In the genomic region with DNA sequence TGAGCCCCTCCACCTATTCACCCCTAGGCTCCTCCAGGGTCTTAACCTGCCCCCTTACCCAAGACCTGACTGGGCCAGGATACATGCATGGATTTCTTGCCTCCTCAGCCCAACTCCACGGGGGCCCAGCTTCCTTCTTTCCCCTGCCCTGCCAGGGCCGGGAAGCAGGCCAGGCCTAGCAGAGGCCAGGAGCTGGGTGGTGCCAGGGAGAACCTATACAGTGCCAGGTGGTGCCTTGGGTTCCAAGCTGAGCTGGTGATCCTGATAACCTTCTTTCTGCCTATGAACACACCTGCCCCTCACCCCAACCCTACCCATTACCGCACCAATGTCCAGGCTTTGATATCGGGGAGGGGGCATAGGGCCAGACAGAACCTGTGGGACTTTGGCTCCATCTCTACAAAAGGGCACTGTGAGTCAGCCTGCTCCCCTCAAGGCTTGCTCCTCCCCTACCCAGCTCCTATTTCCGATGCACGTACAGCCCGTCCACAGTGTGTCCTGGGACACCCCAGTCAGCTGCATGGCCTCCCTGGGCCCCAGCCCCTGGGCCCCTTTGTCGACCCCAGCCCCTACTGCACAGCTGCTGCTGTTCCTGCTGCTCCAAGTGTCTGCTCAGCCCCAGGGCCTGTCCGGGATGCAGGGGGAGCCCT, we compare ENCODE assay signal across 8 mouse cellular contexts. TPM values are rescaled to one million over a fixed set of nuclear protein-coding genes. Genes with fewer than 3 reads are reported as not detected.
DNase-seq lines count a peak whose midpoint lies in the region; ATAC-seq and TF ChIP-seq lines count a peak whose summit lies in the region.

Car9 (plus strand) TSS at position 431 of the 650 bp plus-strand sequence.

- no peaks in the 10 kb centered on the region for H3K27me3 ChIP-seq in kidney, postnatal 0 days (ENCODE audit: insufficient read depth, low read length)
- H3K27me3 ChIP-seq in liver, embryonic 14.5 days (ENCODE audit: control insufficient read depth, insufficient read depth, low read length), result no peaks in the 10 kb centered on the region

- H3K4me3 ChIP-seq in kidney, postnatal 0 days (replicated peaks; ENCODE audit: low read depth, low read length), result 0 out of 2 replicates have a peak within 1 kb of the TSS, but pooled peaks have one; percentile 44
- H3K4me3 ChIP-seq in liver, embryonic 14.5 days (ENCODE audit: insufficient read depth in 1 of 2, low read depth in 2 of 2, low read length in 2 of 2), result no peak within 1 kb of the TSS

- H3K4me1 ChIP-seq in kidney, postnatal 0 days (replicated peaks; ENCODE audit: insufficient read depth, low read length), result peaks cover 14% of the 10 kb centered on the region; the same call in 1 of the 2 replicates
- H3K4me1 ChIP-seq in liver, embryonic 14.5 days (replicated peaks; ENCODE audit: control insufficient read depth in 2 of 2, insufficient read depth in 2 of 2, low read length in 1 of 2), result peaks cover 0 to 14% of the 10 kb centered on the region in 2 experiments; a peak in 2 of 4 replicates

- no peak for DNase-seq in kidney, postnatal 0 days (ENCODE audit: low spot score)
- DNase-seq in kidney, adult 11 months, result no peak
- peak; percentile 93 for DNase-seq in cerebellum, adult 11-12 months
- DNase-seq in gastrocnemius, postnatal 14 days, result peak; percentile 46
- no peak for DNase-seq in liver, embryonic 14.5 days (ENCODE audit: low read depth in 3 of 3, low spot score in 3 of 3)
- DNase-seq in spleen, adult 18-20 months, result no peak
- no peak for DNase-seq in left cerebral cortex, adult 11 months (ENCODE audit: low spot score)

- TF ChIP-seq EP300 in liver, embryonic 14.5 days (IDR thresholded peaks at IDR 0.05; ENCODE audit: low read depth), result no peak

- H3K9me3 ChIP-seq in kidney, postnatal 0 days (replicated peaks; ENCODE audit: low read length), result no peaks in the 10 kb centered on the region
- H3K9me3 ChIP-seq in liver, embryonic 14.5 days (ENCODE audit: control insufficient read depth, low read length), result no peaks in the 10 kb centered on the region

- ATAC-seq in kidney, postnatal 0 days (replicated peaks; ENCODE audit: low FRiP score, low read depth), result no peak
- ATAC-seq in liver, embryonic 14.5 days (ENCODE audit: insufficient read depth), result no peak
- no peak for ATAC-seq in inflammation-experienced regulatory T-cells, adult 6 months

- H3K4me2 ChIP-seq in kidney, postnatal 0 days (ENCODE audit: low read length), result peak within 1 kb of the TSS; percentile 85
- H3K4me2 ChIP-seq in liver, embryonic 14.5 days (ENCODE audit: low read depth), result peak within 1 kb of the TSS; percentile 71

- H3K27ac ChIP-seq in kidney, postnatal 0 days, result no peak within 1 kb of the TSS
- H3K27ac ChIP-seq in liver, embryonic 14.5 days, result no peak within 1 kb of the TSS

- no peak for TF ChIP-seq CTCF in kidney, postnatal 0 days (IDR thresholded peaks at IDR 0.05; ENCODE audit: low read depth)
- TF ChIP-seq CTCF in liver, embryonic 14.5 days (IDR thresholded peaks at IDR 0.05; ENCODE audit: low read depth), result no peak

- 51% methylated on average over 9 of the region's 9 CpGs for WGBS in kidney, postnatal 0 days
- WGBS in liver, embryonic 14.5 days (ENCODE audit: insufficient replicate concordance), result 62% methylated on average over 9 of the region's 9 CpGs

- intact Hi-C loops in gastrocnemius, postnatal 14 days (cut with DNase I; ENCODE audit: low total_unique reads), result no loop called here

- H3K36me3 ChIP-seq in kidney, postnatal 0 days (ENCODE audit: insufficient read depth, low read length), result no peaks in the 10 kb centered on the region
- no peaks in the 10 kb centered on the region for H3K36me3 ChIP-seq in liver, embryonic 14.5 days (replicated peaks; ENCODE audit: control insufficient read depth, insufficient read depth, low read depth)

- H3K9ac ChIP-seq in kidney, postnatal 0 days (ENCODE audit: low read depth, low read length), result no peak within 1 kb of the TSS
- H3K9ac ChIP-seq in liver, embryonic 14.5 days (replicated peaks), result no peak within 1 kb of the TSS

RNA-seq across cellular contexts. Expression of gene Car9, which starts in this region (rescaled TPM):
- polyA plus RNA-seq in kidney, postnatal 0 days (2015; fragmentation: Nextera tagmentation; extraction: Ambion mirVana), result 0.48 and 1.3 TPM in 2 replicates
- 1 to 10 TPM; 2.1 to 2.9 TPM for total RNA-seq in gastrocnemius, postnatal 14 days (2021)
- polyA plus RNA-seq in liver, embryonic 14.5 days (2012; rRNA removed), result 0.75 and 0.84 TPM in 2 replicates
- polyA plus RNA-seq in liver, embryonic 14.5 days (2014; fragmentation: Nextera tagmentation; extraction: Ambion mirVana), result 0.32 and 0.59 TPM in 2 replicates
- polyA plus RNA-seq in inflammation-experienced regulatory T-cells, adult 6 months (2017; shearing (Covaris generic)), result under 1 TPM; 0.48 to 0.84 (median 0.79) TPM

Comparison
In these comparisons a context has a peak if more than half of its experiments do, and no peak if none do; other contexts are left out.
1. DNase-seq: peak in cerebellum, adult 11-12 months (single experiment) and gastrocnemius, postnatal 14 days (single experiment); none in kidney, postnatal 0 days (single experiment), kidney, adult 11 months (single experiment), liver, embryonic 14.5 days (0 of 3), spleen, adult 18-20 months (0 of 2) and left cerebral cortex, adult 11 months (single experiment).